Mouse (Mus musculus) liver, embryonic 13.5 days (tissue): Measurements from ENCODE around the gene Topors. TPM values are rescaled to one million over a fixed set of nuclear protein-coding genes. Genes with fewer than 3 reads are reported as not detected.

Source experiments
- ATAC-seq: fragments of 200-750 bp; cut with Nextera tagmentation; 2 replicates; pipeline ENCODE4 v1.8.0; 2017; ENCODE audit warnings: low read depth, mild to moderate bottlenecking, moderate number of reproducible peaks, moderate library complexity
- DNase-seq: peaks from one replicate; pipeline ENCODE4 v3.0.0; 2022
- H3K27ac ChIP-seq: fragments of 300-500 bp; sonication (generic); 2 replicates; pipeline ENCODE4 v1.5.1; 2015; ENCODE audit warnings: moderate library complexity, mild to moderate bottlenecking, inconsistent platforms
- H3K27me3 ChIP-seq: fragments of 300-500 bp; sonication (generic); 2 replicates; pipeline ENCODE4 v1.6.1; 2015; ENCODE audit warnings: mild to moderate bottlenecking, inconsistent platforms
- H3K36me3 ChIP-seq: fragments of 300-500 bp; sonication (generic); 2 replicates; pipeline ENCODE4 v1.6.1; 2015; ENCODE audit warnings: mild to moderate bottlenecking, inconsistent platforms
- H3K4me1 ChIP-seq: fragments of 300-500 bp; sonication (generic); replicated peaks from 2 replicates; pipeline ENCODE4 v1.6.1; 2015; ENCODE audit warnings: inconsistent platforms
- H3K4me2 ChIP-seq: fragments of 300-500 bp; sonication (generic); 2 replicates; pipeline ENCODE4 v1.6.1; 2015; ENCODE audit warnings: inconsistent platforms, mild to moderate bottlenecking, moderate library complexity
- H3K4me3 ChIP-seq: fragments of 300-500 bp; sonication (generic); replicated peaks from 2 replicates; pipeline ENCODE4 v1.5.1; 2015; ENCODE audit warnings: mild to moderate bottlenecking, inconsistent platforms
- H3K9ac ChIP-seq: fragments of 300-500 bp; sonication (generic); 2 replicates; pipeline ENCODE4 v1.6.1; 2015; ENCODE audit warnings: mild to moderate bottlenecking, inconsistent platforms
- H3K9me3 ChIP-seq: fragments of 300-500 bp; sonication (generic); replicated peaks from 2 replicates; pipeline ENCODE4 v1.6.1; 2016; ENCODE audit warnings: inconsistent platforms
- WGBS: fragments of 180-500 bp; shearing (Covaris S2); methylation state at CpG from one replicate; pipeline ENCODE4 v1.1.7; 2015; ENCODE audit not compliant: insufficient replicate concordance; 5-methylcytosine and 5-hydroxymethylcytosine counted together
- polyA plus RNA-seq: library from polyadenylated mRNA; unstranded; fragments of >200 nt; fragmentation: Nextera tagmentation; extraction: Ambion mirVana; gene quantifications from 2 replicates; pipeline ENCODE4 v1.2.1, GENCODE M21; 2015

The Topors gene
- polyA plus RNA-seq, 1 experiment from 2014 or later, result 18.3 TPM

DNA sequence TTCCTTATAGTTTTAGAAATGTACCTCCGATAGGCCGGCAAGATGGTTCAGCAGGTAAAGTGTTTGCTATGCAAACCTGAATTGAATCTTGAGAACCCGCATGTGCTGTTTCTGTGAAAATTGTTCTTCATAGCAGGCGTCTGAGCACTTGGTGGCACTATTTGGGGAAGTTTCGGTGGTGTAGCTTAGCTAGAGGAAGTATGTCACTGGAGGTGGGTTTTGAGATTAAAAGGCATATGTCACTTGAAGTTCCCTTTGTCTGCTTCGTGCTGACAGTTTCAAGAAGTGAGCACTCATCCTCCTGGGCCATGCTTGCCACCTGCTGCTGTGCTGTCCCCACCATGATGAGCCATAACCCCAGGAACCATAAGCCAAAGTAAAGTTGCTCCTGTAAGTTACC, 17.8 kb upstream of the Topors start:
- 32% methylated on average over 6 of the region's 6 CpGs for WGBS
- no peak for ATAC-seq
- Histone ChIP-seq H3K27me3 (no peaks in the 10 kb centered on the region), H3K9ac (no peak overlapping the region), H3K9me3 (peaks cover 7% of the 10 kb centered on the region; the same call in 1 of the 2 replicates), H3K36me3 (no peaks in the 10 kb centered on the region), H3K27ac (no peak overlapping the region), H3K4me3 (no peak overlapping the region), H3K4me2 (no peak overlapping the region), H3K4me1 (no peaks in the 10 kb centered on the region)
- no peak for DNase-seq

GRCm38 (mm10) chr4:40285582-40285981, 15.9 kb upstream of the Topors start:
- no peaks in the 10 kb centered on the region for H3K4me1 ChIP-seq
- H3K4me2 ChIP-seq, result no peak overlapping the region
- H3K36me3 ChIP-seq, result no peaks in the 10 kb centered on the region
- ATAC-seq (no peak), DNase-seq (peak; percentile 29)
- H3K9me3 ChIP-seq, result no peaks in the 10 kb centered on the region; the same call in 1 of the 2 replicates
- H3K27ac ChIP-seq, result no peak overlapping the region
- H3K27me3 ChIP-seq, result no peaks in the 10 kb centered on the region
- WGBS, result 11% methylated on average over 4 of the region's 4 CpGs
- H3K4me3 ChIP-seq, result no peak overlapping the region
- H3K9ac ChIP-seq, result no peak overlapping the region

DNA sequence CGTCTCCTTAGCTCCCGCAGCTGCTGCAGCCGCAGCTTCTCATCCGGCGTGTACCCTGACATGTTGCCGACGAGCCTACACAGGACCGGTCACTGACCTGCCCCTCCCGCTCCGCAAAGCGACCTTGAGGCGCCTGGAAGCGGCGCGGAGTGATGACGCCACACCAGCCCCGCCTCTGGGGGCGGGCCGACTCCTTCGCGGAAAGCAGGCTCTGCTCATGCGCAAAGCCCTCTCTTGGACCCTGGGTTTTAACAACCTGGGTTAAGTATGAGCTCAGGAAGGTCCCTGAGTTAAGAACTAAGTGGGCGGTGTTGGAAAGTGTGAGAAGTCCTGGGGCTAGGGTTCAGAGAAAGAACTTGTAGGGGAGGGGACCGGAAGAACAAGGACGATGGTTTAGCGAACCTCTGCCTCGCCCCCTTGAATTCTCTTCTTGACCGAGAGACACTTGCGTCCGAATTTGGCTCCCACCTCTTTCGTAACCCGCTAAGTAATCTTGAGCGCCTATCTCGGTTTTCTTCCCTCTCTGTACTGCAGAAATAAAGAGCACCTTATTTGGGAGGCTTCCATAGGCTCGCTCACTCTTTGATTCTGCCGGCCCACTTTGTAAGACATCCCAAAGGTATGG, 9.7 kb upstream of the Topors start, which contains the start of gene Ndufb6:
Gene Ndufb6, minus strand, starts transcription at position 146 of the 625 bp plus-strand sequence.
- no peaks in the 10 kb centered on the region for H3K9me3 ChIP-seq
- H3K9ac ChIP-seq, result peak within 1 kb of the TSS; percentile 86
- ATAC-seq (peak; percentile 97), DNase-seq (peak; percentile 86)
- H3K4me3 ChIP-seq, result peak within 1 kb of the TSS; percentile 91
- H3K4me2 ChIP-seq, result peak within 1 kb of the TSS; percentile 95
- peaks cover 18% of the 10 kb centered on the region; the same call in 1 of the 2 replicates for H3K36me3 ChIP-seq
- H3K27ac ChIP-seq, result peak within 1 kb of the TSS; percentile 73
- no peaks in the 10 kb centered on the region for H3K27me3 ChIP-seq
- under 1% methylated on average over 36 of the region's 36 CpGs for WGBS
- peaks cover 14% of the 10 kb centered on the region for H3K4me1 ChIP-seq

DNA sequence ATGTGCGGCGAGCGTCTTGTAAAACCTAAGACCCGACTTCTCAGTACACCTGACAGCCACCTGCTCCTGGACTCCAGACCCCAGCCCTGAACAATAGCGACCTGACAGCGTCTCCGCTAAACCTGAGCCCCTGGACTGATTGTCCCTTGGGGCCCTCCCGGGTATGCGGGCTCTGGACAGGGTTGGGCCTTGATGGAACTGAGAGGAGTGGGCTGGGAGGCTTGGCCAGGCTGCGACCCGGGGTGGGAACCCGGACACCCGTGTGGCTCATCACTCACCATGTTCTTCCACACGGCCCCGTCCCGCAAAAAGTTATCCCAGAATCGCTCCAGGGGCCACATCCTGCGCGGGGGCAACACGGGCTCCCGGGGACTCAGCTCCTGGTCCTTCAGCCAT, 9.2 kb upstream of the Topors start:
- peaks cover 14% of the 10 kb centered on the region for H3K4me1 ChIP-seq
- no peaks in the 10 kb centered on the region for H3K9me3 ChIP-seq
- H3K36me3 ChIP-seq, result peaks cover 18% of the 10 kb centered on the region; the same call in 1 of the 2 replicates
- ATAC-seq (peak; percentile 53), DNase-seq (no peak)
- under 1% methylated on average over 21 of the region's 21 CpGs for WGBS
- peak overlapping the region; percentile 91 for H3K4me3 ChIP-seq
- H3K27me3 ChIP-seq, result no peaks in the 10 kb centered on the region
- peak overlapping the region; percentile 86 for H3K9ac ChIP-seq
- H3K27ac ChIP-seq, result peak overlapping the region; percentile 41; the same call in 1 of the 2 replicates
- H3K4me2 ChIP-seq, result peak overlapping the region; percentile 95

- ATAC-seq (peak; percentile 1; the same call in 1 of the 2 replicates), DNase-seq (no peak)
- peak overlapping the region; percentile 96 for H3K4me2 ChIP-seq
- under 1% methylated on average over 16 of the region's 16 CpGs for WGBS
- peak overlapping the region; percentile 73 for H3K4me3 ChIP-seq
- H3K27ac ChIP-seq, result peak overlapping the region; percentile 93
- no peaks in the 10 kb centered on the region for H3K27me3 ChIP-seq
- peaks cover 36% of the 10 kb centered on the region for H3K36me3 ChIP-seq
- peak overlapping the region; percentile 91 for H3K9ac ChIP-seq
- H3K4me1 ChIP-seq, result peaks cover 36% of the 10 kb centered on the region
- H3K9me3 ChIP-seq, result no peaks in the 10 kb centered on the region
Measured at GRCm38 (mm10) chr4:40268835-40269234, 815 bp downstream of the Topors start.

DNA sequence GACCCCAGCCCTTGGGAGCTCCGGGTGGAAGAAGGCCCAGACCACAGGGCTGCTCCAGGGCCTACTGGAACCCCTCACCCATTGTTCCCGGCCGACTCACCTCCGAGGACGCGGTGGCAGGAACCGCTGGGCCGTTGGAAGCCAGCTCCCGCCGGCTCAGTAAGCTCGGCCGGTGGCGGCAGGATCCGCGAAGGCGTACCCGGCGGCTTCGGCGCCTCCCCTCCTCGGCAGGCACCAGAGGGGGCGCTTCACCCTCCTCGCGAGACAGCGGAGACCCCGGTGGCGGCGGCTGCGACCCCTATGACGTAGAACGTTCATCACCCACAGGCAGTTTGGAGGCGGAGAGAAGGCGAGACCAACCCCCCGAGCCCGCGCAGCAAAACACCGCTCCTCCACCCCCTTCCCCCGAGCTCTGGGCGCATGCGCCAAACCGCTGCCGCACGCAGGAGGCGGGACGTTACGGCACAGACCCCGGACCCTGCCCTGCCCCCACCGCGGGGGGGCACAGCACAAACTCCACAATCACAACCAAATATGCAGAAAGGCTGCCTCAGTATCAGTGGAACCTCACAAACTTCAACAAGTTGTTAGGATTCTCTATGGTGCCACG, 1.3 kb downstream of the Topors start:
- ATAC-seq (peak; percentile 69), DNase-seq (peak; percentile 81)
- H3K9ac ChIP-seq, result peak overlapping the region; percentile 91
- peaks cover 36% of the 10 kb centered on the region for H3K4me1 ChIP-seq
- H3K27ac ChIP-seq, result peak overlapping the region; percentile 93
- no peaks in the 10 kb centered on the region for H3K9me3 ChIP-seq
- WGBS, result under 1% methylated on average over 50 of the region's 50 CpGs
- H3K4me3 ChIP-seq, result peak overlapping the region; percentile 73
- H3K36me3 ChIP-seq, result peaks cover 35% of the 10 kb centered on the region
- H3K27me3 ChIP-seq, result no peaks in the 10 kb centered on the region
- H3K4me2 ChIP-seq, result peak overlapping the region; percentile 96

GRCm38 (mm10) chr4:40267681-40268080, 2.0 kb downstream of the Topors start:
- H3K4me1 ChIP-seq, result peaks cover 36% of the 10 kb centered on the region
- peaks cover 34% of the 10 kb centered on the region for H3K36me3 ChIP-seq
- H3K4me3 ChIP-seq, result peak overlapping the region; percentile 73
- DNase-seq (no peak), ATAC-seq (no peak)
- H3K27ac ChIP-seq, result peak overlapping the region; percentile 93
- H3K4me2 ChIP-seq, result peak overlapping the region; percentile 96
- WGBS, result 69% methylated on average over 7 of the region's 7 CpGs
- H3K27me3 ChIP-seq, result no peaks in the 10 kb centered on the region
- H3K9me3 ChIP-seq, result no peaks in the 10 kb centered on the region
- H3K9ac ChIP-seq, result peak overlapping the region; percentile 91

DNA sequence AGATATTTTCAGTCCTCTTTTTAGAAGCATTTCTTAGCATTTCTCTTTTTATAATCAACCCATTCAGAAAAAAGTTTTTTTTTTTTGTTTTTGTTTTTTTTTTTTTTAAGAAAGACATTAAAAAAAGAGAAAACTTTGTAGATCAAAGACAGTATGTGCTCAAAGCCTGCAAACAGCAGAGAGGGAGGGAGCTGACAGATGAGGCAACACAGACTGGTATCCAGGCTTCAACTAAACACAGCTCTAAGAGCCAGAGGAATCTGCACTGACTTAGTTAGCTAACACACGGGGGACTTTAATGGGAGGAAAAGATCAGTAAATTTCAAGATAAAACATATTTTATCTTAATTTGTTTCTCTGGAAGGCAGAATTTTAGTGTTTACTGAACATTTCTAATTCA, 5.3 kb downstream of the Topors start:
- peaks cover 30% of the 10 kb centered on the region for H3K4me1 ChIP-seq
- H3K9me3 ChIP-seq, result no peaks in the 10 kb centered on the region
- ATAC-seq (no peak), DNase-seq (no peak)
- H3K4me2 ChIP-seq, result no peak overlapping the region
- peaks cover 60% of the 10 kb centered on the region for H3K36me3 ChIP-seq
- no peak overlapping the region for H3K9ac ChIP-seq
- no peaks in the 10 kb centered on the region for H3K27me3 ChIP-seq
- 72% methylated on average over 1 of the region's 1 CpGs for WGBS
- no peak overlapping the region for H3K4me3 ChIP-seq
- no peak overlapping the region for H3K27ac ChIP-seq

DNA sequence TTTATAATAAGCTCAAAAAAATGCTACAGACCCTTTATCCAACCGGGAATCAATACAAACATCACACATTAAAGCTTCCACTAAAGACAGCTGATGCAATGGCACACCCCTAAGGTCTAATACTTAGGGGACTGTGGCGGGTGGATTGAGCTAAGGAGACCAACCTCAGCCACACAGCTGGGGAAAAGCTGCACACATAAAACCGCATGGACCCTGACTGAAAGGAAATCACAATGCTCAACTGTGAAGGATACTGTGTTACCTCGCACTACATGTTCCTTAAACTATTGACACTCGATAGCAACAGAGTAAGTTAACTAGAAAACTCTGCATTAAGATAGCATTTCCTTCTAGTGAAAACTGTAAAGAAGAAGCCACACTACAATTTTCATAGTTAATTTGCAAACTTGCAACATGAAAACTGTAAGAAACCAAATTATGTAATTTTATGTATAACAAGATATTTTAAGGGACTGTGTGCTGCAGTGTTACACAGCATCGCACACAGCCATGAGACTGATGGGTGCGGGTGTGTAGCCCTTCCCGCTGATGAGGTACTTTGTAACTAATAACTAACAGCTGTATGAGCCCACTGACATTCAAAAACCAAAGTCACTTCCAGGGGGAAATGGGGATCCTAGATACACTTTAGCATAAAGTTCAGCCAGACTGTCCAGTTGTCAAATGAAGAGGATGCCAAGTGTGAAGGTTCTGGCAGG, 15.1 kb downstream of the Topors start:
- no peak overlapping the region for H3K9ac ChIP-seq
- H3K4me2 ChIP-seq, result no peak overlapping the region
- no peaks in the 10 kb centered on the region for H3K9me3 ChIP-seq
- 79% methylated on average over 8 of the region's 8 CpGs for WGBS
- H3K27ac ChIP-seq, result no peak overlapping the region
- H3K4me1 ChIP-seq, result no peaks in the 10 kb centered on the region; the same call in 1 of the 2 replicates
- H3K36me3 ChIP-seq, result peaks cover 5% of the 10 kb centered on the region
- H3K4me3 ChIP-seq, result no peak overlapping the region
- ATAC-seq (no peak), DNase-seq (no peak)
- H3K27me3 ChIP-seq, result no peaks in the 10 kb centered on the region

- WGBS, result 76% methylated on average over 2 of the region's 2 CpGs
- DNase-seq, result no peak
- H3K27ac ChIP-seq, result no peak overlapping the region
- H3K4me3 ChIP-seq, result no peak overlapping the region
- ATAC-seq, result no peak
- no peaks in the 10 kb centered on the region; the same call in 1 of the 2 replicates for H3K4me1 ChIP-seq
- H3K27me3 ChIP-seq, result no peaks in the 10 kb centered on the region
- H3K4me2 ChIP-seq, result no peak overlapping the region
- H3K9ac ChIP-seq, result no peak overlapping the region
- no peaks in the 10 kb centered on the region; the same call in 1 of the 2 replicates for H3K36me3 ChIP-seq
- no peaks in the 10 kb centered on the region for H3K9me3 ChIP-seq
Measured at GRCm38 (mm10) chr4:40253766-40254165, 15.9 kb downstream of the Topors start.

DNA sequence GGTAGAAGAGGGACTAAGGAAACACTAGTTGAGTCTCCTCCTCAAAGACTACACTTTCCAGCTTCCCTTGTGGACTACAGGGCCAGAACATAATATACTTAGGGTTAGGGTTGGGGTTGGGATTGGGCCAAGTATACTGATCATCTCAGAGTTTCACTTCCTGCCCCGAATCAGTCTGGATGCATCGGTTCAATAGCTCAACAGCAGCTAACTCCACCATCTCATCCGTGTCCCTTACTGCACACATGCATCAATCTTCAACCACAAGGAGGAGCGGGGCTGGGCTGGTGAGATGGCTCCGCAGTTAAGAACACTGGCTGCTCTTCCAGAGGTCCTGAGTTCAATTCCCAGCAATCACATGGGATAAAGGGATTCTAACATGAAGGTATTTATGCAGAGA, 18.7 kb downstream of the Topors start:
- 70% methylated on average over 5 of the region's 5 CpGs for WGBS
- H3K4me3 ChIP-seq, result no peak overlapping the region
- DNase-seq (no peak), ATAC-seq (no peak)
- H3K9me3 ChIP-seq, result no peaks in the 10 kb centered on the region
- H3K36me3 ChIP-seq, result no peaks in the 10 kb centered on the region
- H3K27me3 ChIP-seq, result no peaks in the 10 kb centered on the region
- H3K4me2 ChIP-seq, result no peak overlapping the region
- no peak overlapping the region for H3K9ac ChIP-seq
- no peaks in the 10 kb centered on the region; the same call in 1 of the 2 replicates for H3K4me1 ChIP-seq
- no peak overlapping the region for H3K27ac ChIP-seq
